Mouse (Mus musculus) Patski (cell line): ENCODE measurements at regions not wholly inside any gene's neighbourhood (a gene's known extent, or its start where the extent isn't known, plus 50 kb on each side); places are given as distances from the start of the nearest gene placed in this dataset.
"Not testable (repeated sequence)": the region's sequence is repeated elsewhere in the genome, so short reads cannot be mapped to it uniquely, and the experiment has no call there.

ENCODE experiments used
- ATAC-seq: fragments of 100-300 bp; one replicate; pipeline ENCODE4 v1.8.0; 2021
- CTCF ChIA-PET: fragments of 350-600 bp; sonication (Branson Sonifier 250); formaldehyde crosslinking; loops from one replicate; lab custom pipeline; 2022; ENCODE audit warnings: inconsistent platforms; lab: Charles Lee
- POLR2A ChIA-PET: fragments of 350-600 bp; sonication (Branson Sonifier 250); formaldehyde crosslinking; loops from one replicate; lab custom pipeline; 2022; ENCODE audit warnings: antibody characterized with exemption, inconsistent platforms; lab: Charles Lee
- DNase-seq: peaks from one replicate; pipeline ENCODE4 v3.0.0-alpha.2; 2011; ENCODE audit warnings: low read depth, low spot score
- H3K27me3 ChIP-seq: fragments of 371-371 bp; one replicate; pipeline ENCODE4 v1.5.1; 2021
- CTCF ChIP-seq: fragments of 100-300 bp; IDR thresholded peaks from one replicate; pipeline ENCODE4 v1.5.1; 2021
- in situ Hi-C: fragments of 300-500 bp; cut with MboI; formaldehyde crosslinking; loops from 3 replicates; pipeline ENCODE4 v1.11.1; 2018; ENCODE audit warnings: low pct_unique_long_range_greater_than_20kb, mixed read lengths

DNA sequence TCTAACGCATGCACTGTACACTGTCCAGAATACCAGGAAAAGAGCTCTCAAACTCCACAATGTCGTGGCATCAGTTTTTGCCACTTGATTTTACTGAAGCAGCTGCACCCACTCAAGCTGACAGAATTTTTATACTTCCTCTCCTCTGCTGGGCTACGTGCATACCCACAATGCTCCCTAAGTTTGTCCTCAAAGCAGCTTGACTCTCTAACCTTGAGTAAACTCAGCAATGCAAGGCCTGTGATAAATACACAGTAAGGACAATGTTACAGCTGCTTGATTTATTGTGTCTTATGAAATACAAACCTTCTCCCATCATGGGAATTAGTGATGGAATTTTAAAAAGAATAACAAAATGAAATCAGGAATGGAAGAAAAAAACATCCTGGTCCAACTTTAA is 129.7 kb downstream of the Trmt11 start:
- no peak for ATAC-seq
- H3K27me3 ChIP-seq: no peaks in the 10 kb centered on the region
- in situ Hi-C loops: no loop called here
- CTCF ChIA-PET: interaction anchor here (1.2 kb wide), 1 partner anchor 38 kb away, joined by 3 read pairs; no protein-coding TSS in a partner anchor
- POLR2A ChIA-PET: no interaction called here
- TF ChIP-seq CTCF: no peak
- DNase-seq: no peak

- in situ Hi-C loops: no loop called here
- DNase-seq (no peak), ATAC-seq (no peak)
- TF ChIP-seq CTCF: no peak
- ChIA-PET POLR2A (no interaction called here), CTCF (no interaction called here)
- H3K27me3 ChIP-seq: peaks cover 19% of the 10 kb centered on the region
These were observed 149.9 kb downstream of the Trmt11 start for GRCm38 (mm10) chr10:30450616-30451015.

DNA sequence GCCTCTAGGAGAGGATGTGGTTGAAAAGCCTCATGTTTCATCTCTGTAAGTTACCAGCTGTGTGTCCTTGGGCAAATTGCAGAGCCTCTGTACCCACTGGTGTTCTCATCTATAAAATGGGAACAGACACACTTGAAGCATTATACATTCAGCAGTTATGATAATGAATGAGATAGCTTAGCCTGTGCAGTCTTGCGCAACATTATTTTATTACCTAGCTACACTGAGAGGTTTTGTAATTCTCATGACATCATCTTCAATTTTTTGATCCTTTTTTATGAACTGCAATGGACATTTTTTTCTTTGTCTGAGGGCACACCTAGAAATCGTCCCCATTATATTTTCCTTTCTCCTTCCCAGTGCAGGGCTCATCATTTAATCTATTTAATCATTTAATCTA is 153.5 kb downstream of the Trmt11 start:
- ATAC-seq (no peak), DNase-seq (no peak)
- POLR2A ChIA-PET: no interaction called here
- CTCF ChIA-PET: no interaction called here
- no peak for TF ChIP-seq CTCF
- peaks cover 3% of the 10 kb centered on the region for H3K27me3 ChIP-seq
- in situ Hi-C loops: no loop called here

GRCm38 (mm10) chr10:30446572-30446971 is 154.0 kb downstream of the Trmt11 start:
- ATAC-seq: no peak
- POLR2A ChIA-PET: no interaction called here
- peaks cover 3% of the 10 kb centered on the region for H3K27me3 ChIP-seq
- DNase-seq: no peak
- CTCF ChIA-PET: no interaction called here
- in situ Hi-C loops: no loop called here
- no peak for TF ChIP-seq CTCF

- ChIA-PET CTCF (no interaction called here), POLR2A (no interaction called here)
- TF ChIP-seq CTCF: no peak
- no peak for DNase-seq
- H3K27me3 ChIP-seq: no peaks in the 10 kb centered on the region
- no peak for ATAC-seq
- in situ Hi-C loops: no loop called here
These were observed 160.7 kb downstream of the Trmt11 start for GRCm38 (mm10) chr10:30439802-30440201.

- peaks cover 35% of the 10 kb centered on the region for H3K27me3 ChIP-seq
- CTCF ChIA-PET: no interaction called here
- DNase-seq: no peak
- ATAC-seq: no peak
- POLR2A ChIA-PET: no interaction called here
- TF ChIP-seq CTCF: no peak
- in situ Hi-C loops: no loop called here
These were observed 174.1 kb downstream of the Trmt11 start for GRCm38 (mm10) chr10:30426420-30426923.

DNA sequence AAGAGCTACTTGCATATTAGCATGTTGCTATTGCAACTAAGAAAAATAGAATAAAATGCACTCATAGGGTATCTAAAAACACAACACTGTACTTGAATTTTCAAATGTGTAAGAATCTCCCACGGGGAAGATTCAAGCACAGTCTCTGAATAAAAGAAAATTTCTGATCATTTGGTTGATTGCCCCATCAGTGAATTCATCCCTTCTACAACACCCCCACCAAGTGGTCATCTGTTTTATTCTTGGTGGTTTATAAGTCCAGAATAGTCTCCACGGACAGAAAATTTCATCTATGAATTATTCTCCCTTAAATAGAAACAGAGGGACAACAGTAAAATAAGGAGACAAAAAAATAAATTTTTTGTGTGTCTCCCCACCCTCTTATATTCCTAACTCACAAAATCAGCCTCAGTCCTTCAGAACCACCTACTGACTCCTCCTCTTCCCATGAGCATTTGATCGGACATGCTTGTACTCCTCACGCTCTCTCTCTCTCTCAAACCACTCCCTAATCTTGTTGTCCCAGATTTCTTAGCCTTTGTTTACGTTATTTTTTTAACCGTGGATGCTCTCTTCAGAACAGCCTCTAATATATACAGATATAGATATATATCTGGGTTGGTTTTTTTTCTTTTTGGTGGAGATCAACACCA is 181.0 kb downstream of the Trmt11 start:
- CTCF ChIA-PET: no interaction called here
- in situ Hi-C loops: loop anchor here (10.0 kb wide), 1 partner anchor 885 kb away; the partner anchor contains the start of gene Rspo3
- POLR2A ChIA-PET: no interaction called here
- peak; percentile 26 for TF ChIP-seq CTCF
- ATAC-seq (no peak), DNase-seq (no peak)
- peaks cover 49% of the 10 kb centered on the region for H3K27me3 ChIP-seq

- peaks cover 19% of the 10 kb centered on the region for H3K27me3 ChIP-seq
- TF ChIP-seq CTCF: no peak
- DNase-seq (no peak), ATAC-seq (no peak)
- POLR2A ChIA-PET: interaction anchor here (0.7 kb wide), 1 partner anchor 113 kb away, joined by 3 read pairs; no protein-coding TSS in a partner anchor
- CTCF ChIA-PET: interaction anchor here (1.3 kb wide), 1 partner anchor 10 kb away, joined by 3 read pairs; no protein-coding TSS in a partner anchor
- in situ Hi-C loops: loop anchor here (10.0 kb wide), 1 partner anchor 882 kb away; the partner anchor contains the start of gene Rspo3
These were observed 184.2 kb downstream of the Trmt11 start for GRCm38 (mm10) chr10:30416314-30416713.

DNA sequence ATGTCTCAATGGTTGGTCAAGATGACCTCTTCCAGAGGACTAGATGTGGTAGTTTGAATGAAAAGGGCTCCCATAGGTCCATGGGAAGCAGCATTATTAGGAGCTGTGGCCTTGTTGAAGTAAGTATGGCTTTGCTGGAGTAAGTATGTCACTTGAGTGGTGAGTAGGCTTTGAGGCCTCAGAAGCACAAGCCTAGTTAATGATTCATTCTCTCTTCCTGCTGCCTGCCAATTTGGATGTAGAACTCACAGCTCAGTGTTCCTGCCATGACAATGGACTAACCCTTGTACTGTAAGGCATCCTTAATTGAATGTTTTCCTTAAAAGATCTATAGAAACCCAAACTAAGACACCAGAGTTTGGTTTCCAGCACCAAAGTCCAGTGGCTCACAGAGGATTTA is 188.8 kb downstream of the Trmt11 start:
- ChIA-PET CTCF (no interaction called here), POLR2A (no interaction called here)
- in situ Hi-C loops: loop anchor here (10.0 kb wide), 1 partner anchor 877 kb away; the partner anchor contains the start of gene Rspo3
- H3K27me3 ChIP-seq: peaks cover 7% of the 10 kb centered on the region
- DNase-seq: no peak
- no peak for TF ChIP-seq CTCF
- no peak for ATAC-seq

- no peak for TF ChIP-seq CTCF
- peaks cover 14% of the 10 kb centered on the region for H3K27me3 ChIP-seq
- CTCF ChIA-PET: interaction anchor here (0.7 kb wide), 1 partner anchor 10 kb away, joined by 3 read pairs; no protein-coding TSS in a partner anchor
- POLR2A ChIA-PET: no interaction called here
- DNase-seq (no peak), ATAC-seq (no peak)
- in situ Hi-C loops: no loop called here
These were observed 194.7 kb downstream of the Trmt11 start for GRCm38 (mm10) chr10:30405669-30406393.

DNA sequence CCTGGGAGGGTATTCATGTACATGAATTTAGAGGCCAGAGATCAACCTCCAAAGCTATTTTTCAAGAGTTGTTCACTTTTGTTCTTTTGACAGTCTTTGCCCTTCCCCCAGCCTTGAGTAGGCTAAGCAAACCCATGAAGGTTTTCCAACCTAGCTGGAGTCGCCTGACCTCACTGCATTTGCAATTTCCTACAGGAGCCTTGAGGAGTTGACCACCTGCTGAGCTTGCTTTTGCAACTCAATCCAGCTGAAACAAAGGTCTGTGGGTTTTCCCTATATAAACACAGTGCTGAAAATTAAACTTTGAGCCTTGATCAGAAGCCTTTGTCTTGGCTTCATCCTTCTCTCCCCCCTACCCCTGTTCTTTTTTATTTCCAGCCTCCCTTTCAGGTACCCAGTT is 170.2 kb upstream of the Cenpw start:
- no peak for TF ChIP-seq CTCF
- CTCF ChIA-PET: no interaction called here

GRCm38 (mm10) chr10:30360811-30361210 is 160.5 kb upstream of the Cenpw start:
- POLR2A ChIA-PET, in situ Hi-C loops, H3K27me3 ChIP-seq, DNase-seq, CTCF ChIA-PET, ATAC-seq: not testable (repeated sequence)

More for the DNA sequence above, 170.2 kb upstream of the Cenpw start:
- ATAC-seq (no peak), DNase-seq (no peak)
- H3K27me3 ChIP-seq: no peaks in the 10 kb centered on the region
- POLR2A ChIA-PET: no interaction called here
- in situ Hi-C loops: no loop called here
